Comparison of ENCODE assay signal across 9 mouse cellular contexts in the genomic region with DNA sequence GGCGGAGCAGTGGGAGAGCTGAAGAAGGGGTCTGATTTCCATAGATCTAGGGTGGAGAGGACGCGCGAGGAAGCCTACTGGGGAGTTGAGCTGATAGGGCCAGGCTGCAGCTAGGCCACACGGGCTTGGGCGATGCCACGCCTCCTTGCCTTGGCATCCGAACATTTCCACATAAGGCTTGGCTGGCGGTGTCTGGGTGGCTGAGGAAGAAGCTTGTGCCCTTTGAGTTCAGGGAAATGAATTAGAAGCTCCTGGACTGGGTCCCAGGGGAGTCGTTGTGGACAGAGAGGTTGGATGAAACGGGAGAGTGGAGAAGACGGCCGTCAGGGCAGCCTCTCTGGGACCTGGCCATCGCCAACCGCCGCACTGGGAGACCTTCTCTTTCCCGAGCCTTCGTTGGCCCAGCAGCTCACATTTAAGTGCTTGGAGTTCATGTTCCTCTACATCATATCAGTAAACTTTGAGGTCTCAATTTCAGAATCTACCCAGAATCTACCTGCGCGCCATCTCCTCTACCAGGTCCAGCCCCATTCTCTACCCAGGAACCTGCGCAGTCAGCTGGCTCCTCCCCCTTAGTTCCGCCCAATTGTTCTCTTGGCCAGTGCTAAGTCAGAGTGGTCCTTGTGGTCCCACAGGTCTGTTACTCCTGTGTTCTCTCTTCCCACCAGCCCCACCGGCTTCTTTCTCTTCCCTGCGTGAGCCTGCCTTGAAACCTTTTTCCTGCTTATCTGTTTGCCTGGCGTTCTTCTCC. TPM values are rescaled to one million over a fixed set of nuclear protein-coding genes. Genes with fewer than 3 reads are reported as not detected.
DNase-seq lines count a peak whose midpoint lies in the region; ATAC-seq and TF ChIP-seq lines count a peak whose summit lies in the region.
"Had no signal": no experiment of that assay in that cellular context is flagged by ENCODE, and none has a peak within 500 bp of the region (broad histone marks: within the 10 kb centered on the region; RNA-seq: fewer than 3 reads in every experiment).

No protein-coding gene starts in this region.

- no peaks in the 10 kb centered on the region for H3K36me3 ChIP-seq in hindbrain, postnatal 0 days (ENCODE audit: insufficient read depth, low read length)
- no peaks in the 10 kb centered on the region for H3K36me3 ChIP-seq in limb, embryonic 13.5 days
- no peaks in the 10 kb centered on the region for H3K36me3 ChIP-seq in midbrain, embryonic 12.5 days
- no peaks in the 10 kb centered on the region for H3K36me3 ChIP-seq in stomach, embryonic 16.5 days (ENCODE audit: control insufficient read depth, insufficient read depth, low read length)

- TF ChIP-seq CTCF in hindbrain, postnatal 0 days (IDR thresholded peaks at IDR 0.05; ENCODE audit: low read depth): no peak

- H3K4me2 ChIP-seq in hindbrain, postnatal 0 days (ENCODE audit: low read depth, low read length): peak overlapping the region; percentile 66
- peak overlapping the region; percentile 68 for H3K4me2 ChIP-seq in limb, embryonic 13.5 days (replicated peaks)
- H3K4me2 ChIP-seq in midbrain, embryonic 12.5 days (replicated peaks): peak overlapping the region; percentile 64
- peak overlapping the region; percentile 76 for H3K4me2 ChIP-seq in stomach, embryonic 16.5 days (ENCODE audit: low read depth, low read length)

- H3K27ac ChIP-seq in hindbrain, postnatal 0 days: 0 out of 2 replicates have a peak overlapping the region, but pooled peaks have one; percentile 45
- H3K27ac ChIP-seq in limb, embryonic 13.5 days: no peak overlapping the region
- H3K27ac ChIP-seq in midbrain, embryonic 12.5 days (replicated peaks): no peak overlapping the region
- H3K27ac ChIP-seq in stomach, embryonic 16.5 days (ENCODE audit: low read length): peak overlapping the region; percentile 60

- peak; percentile 81 for ATAC-seq in hindbrain, postnatal 0 days
- ATAC-seq in limb, embryonic 13.5 days (ENCODE audit: low FRiP score, low read depth): peak; percentile 64; the same call in 1 of the 2 replicates
- ATAC-seq in midbrain, embryonic 12.5 days (ENCODE audit: low FRiP score, low read depth): no peak
- ATAC-seq in stomach, embryonic 16.5 days (ENCODE audit: insufficient read depth, low FRiP score): peak; percentile 69; the same call in 1 of the 2 replicates

- H3K4me1 ChIP-seq in hindbrain, postnatal 0 days (ENCODE audit: insufficient read depth, low read length): 0 out of 2 replicates have a peak, but pooled peaks cover 3% of the 10 kb centered on the region
- peaks cover 6% of the 10 kb centered on the region; the same call in 1 of the 2 replicates for H3K4me1 ChIP-seq in limb, embryonic 13.5 days
- peaks cover 9% of the 10 kb centered on the region for H3K4me1 ChIP-seq in midbrain, embryonic 12.5 days
- peaks cover 25% of the 10 kb centered on the region for H3K4me1 ChIP-seq in stomach, embryonic 16.5 days (ENCODE audit: control insufficient read depth, insufficient read depth, low read length)

- H3K27me3 ChIP-seq in hindbrain, postnatal 0 days (ENCODE audit: insufficient read depth, low read length): no peaks in the 10 kb centered on the region
- no peaks in the 10 kb centered on the region for H3K27me3 ChIP-seq in limb, embryonic 13.5 days
- peaks cover 32% of the 10 kb centered on the region for H3K27me3 ChIP-seq in midbrain, embryonic 12.5 days
- H3K27me3 ChIP-seq in stomach, embryonic 16.5 days (ENCODE audit: control insufficient read depth, insufficient read depth, low read length): no peaks in the 10 kb centered on the region
- H3K27me3 ChIP-seq: CH12.LX had no signal

- 6% methylated on average over 25 of the region's 25 CpGs for WGBS in hindbrain, postnatal 0 days
- WGBS in limb, embryonic 13.5 days: 10% methylated on average over 25 of the region's 25 CpGs
- 5% methylated on average over 25 of the region's 25 CpGs for WGBS in midbrain, embryonic 12.5 days
- 15% methylated on average over 25 of the region's 25 CpGs for WGBS in stomach, embryonic 16.5 days

- peak overlapping the region; percentile 33; the same call in 1 of the 2 replicates for H3K9ac ChIP-seq in hindbrain, postnatal 0 days (replicated peaks; ENCODE audit: low read length)
- H3K9ac ChIP-seq in limb, embryonic 13.5 days: peak overlapping the region; percentile 46; the same call in 1 of the 2 replicates
- H3K9ac ChIP-seq in midbrain, embryonic 12.5 days (replicated peaks): peak overlapping the region; percentile 47
- H3K9ac ChIP-seq in stomach, embryonic 16.5 days (ENCODE audit: low read length): peak overlapping the region; percentile 63

- H3K9me3 ChIP-seq in hindbrain, postnatal 0 days (ENCODE audit: low read length): no peaks in the 10 kb centered on the region
- no peaks in the 10 kb centered on the region for H3K9me3 ChIP-seq in limb, embryonic 13.5 days
- H3K9me3 ChIP-seq in midbrain, embryonic 12.5 days: no peaks in the 10 kb centered on the region
- H3K9me3 ChIP-seq in stomach, embryonic 16.5 days (replicated peaks; ENCODE audit: control insufficient read depth, low read length): no peaks in the 10 kb centered on the region

- H3K4me3 ChIP-seq in hindbrain, postnatal 0 days (ENCODE audit: low read length): peak overlapping the region; percentile 40
- H3K4me3 ChIP-seq in limb, embryonic 13.5 days: peak overlapping the region; percentile 40
- H3K4me3 ChIP-seq in midbrain, embryonic 12.5 days: peak overlapping the region; percentile 36
- H3K4me3 ChIP-seq in stomach, embryonic 16.5 days (replicated peaks; ENCODE audit: low read length): peak overlapping the region; percentile 48

- DNase-seq in layer of hippocampus, adult 9-11 months: peak; percentile 19
- DNase-seq in layer of hippocampus, postnatal 14 days (ENCODE audit: low spot score in 2 of 2): no peak
- DNase-seq in cerebellum, adult 9-11 months: peak; percentile 56
- peak; percentile 33 to 50 for DNase-seq in gastrocnemius, adult 8-10 months (ENCODE audit: low spot score in 2 of 2)
- DNase-seq in hindbrain, postnatal 0 days (ENCODE audit: low spot score): peak; percentile 59

RNA-seq across cellular contexts. Expression of a gene that starts 31.8 kb away (rescaled TPM):
- 10 to 100 TPM; 11.9 to 12.6 TPM for total RNA-seq in layer of hippocampus, postnatal 14 days (2021)
- 10 to 100 TPM; 14.6 to 17.2 (median 15.6) TPM for total RNA-seq in gastrocnemius, adult 8-10 months (2022)
- 9.2 and 10.4 TPM in 2 replicates for total RNA-seq in hindbrain, postnatal 0 days (2014; rRNA removed)
- polyA plus RNA-seq in hindbrain, postnatal 0 days (2015; fragmentation: Nextera tagmentation; extraction: Ambion mirVana): 8.2 and 8.6 TPM in 2 replicates
- 35.8 and 39.8 TPM in 2 replicates for polyA plus RNA-seq in limb, embryonic 13.5 days (2015; fragmentation: Nextera tagmentation; extraction: Ambion mirVana)
- polyA plus RNA-seq in midbrain, embryonic 12.5 days (2016; fragmentation: Nextera tagmentation; extraction: Ambion mirVana): 13.9 and 16.7 TPM in 2 replicates
- 40.5 and 45.6 TPM in 2 replicates for polyA plus RNA-seq in stomach, embryonic 16.5 days (2015; fragmentation: Nextera tagmentation; extraction: Ambion mirVana)

RNA-seq across cellular contexts. Expression of a gene that starts 57.9 kb away (rescaled TPM):
- total RNA-seq in layer of hippocampus, postnatal 14 days (2021): 10 to 100 TPM; 17.9 to 19.2 TPM
- total RNA-seq in gastrocnemius, adult 8-10 months (2022): 10 to 100 TPM; 10.6 to 12.0 (median 11.7) TPM
- 36.2 and 44.6 TPM in 2 replicates for total RNA-seq in hindbrain, postnatal 0 days (2014; rRNA removed)
- 72.3 and 75.9 TPM in 2 replicates for polyA plus RNA-seq in hindbrain, postnatal 0 days (2015; fragmentation: Nextera tagmentation; extraction: Ambion mirVana)
- 138 and 143 TPM in 2 replicates for polyA plus RNA-seq in limb, embryonic 13.5 days (2015; fragmentation: Nextera tagmentation; extraction: Ambion mirVana)
- 184 and 186 TPM in 2 replicates for polyA plus RNA-seq in midbrain, embryonic 12.5 days (2016; fragmentation: Nextera tagmentation; extraction: Ambion mirVana)
- polyA plus RNA-seq in stomach, embryonic 16.5 days (2015; fragmentation: Nextera tagmentation; extraction: Ambion mirVana): 154 and 167 TPM in 2 replicates

Comparison
In these comparisons a context has a peak if more than half of its experiments do, and no peak if none do; other contexts are left out.
1. DNase-seq: peak in layer of hippocampus, adult 9-11 months (single experiment), cerebellum, adult 9-11 months (single experiment), gastrocnemius, adult 8-10 months (2 of 2) and hindbrain, postnatal 0 days (single experiment); none in layer of hippocampus, postnatal 14 days (0 of 2).
2. H3K27ac ChIP-seq: peak in hindbrain, postnatal 0 days (single experiment) and stomach, embryonic 16.5 days (single experiment); none in limb, embryonic 13.5 days (single experiment) and midbrain, embryonic 12.5 days (single experiment).
3. Peak in every context shown above with its lines, with median percentiles within 50 percentile points of each other: H3K4me2 ChIP-seq, H3K4me3 ChIP-seq and H3K9ac ChIP-seq.